Mouse (Mus musculus) kidney, embryonic 16.5 days (tissue): ENCODE measurements around the gene Stc2. TPM values are rescaled to one million over a fixed set of nuclear protein-coding genes. Genes with fewer than 3 reads are reported as not detected.
A peak's percentile ranks its signal among the peaks of the same experiment; 100 is the strongest.

Source experiments
- ATAC-seq: fragments of 200-750 bp; cut with Nextera tagmentation; 2 replicates; pipeline ENCODE4 v1.8.0; 2017; ENCODE audit warnings: moderate TSS enrichment; ENCODE audit not compliant: low FRiP score, low TSS enrichment
- H3K27ac ChIP-seq: fragments of 300-500 bp; sonication (generic); 2 replicates; pipeline ENCODE4 v1.5.1; 2014; ENCODE audit warnings: low read length
- H3K27me3 ChIP-seq: fragments of 300-500 bp; sonication (generic); 2 replicates; pipeline ENCODE4 v1.6.1; 2014; ENCODE audit warnings: low read length, control low read depth, mixed read lengths; ENCODE audit not compliant: insufficient read depth
- H3K36me3 ChIP-seq: fragments of 300-500 bp; sonication (generic); 2 replicates; pipeline ENCODE4 v1.6.1; 2014; ENCODE audit warnings: low read length, control low read depth, mixed read lengths; ENCODE audit not compliant: insufficient read depth
- H3K4me1 ChIP-seq: fragments of 300-500 bp; sonication (generic); 2 replicates; pipeline ENCODE4 v1.6.1; 2014; ENCODE audit warnings: low read length, control low read depth, mixed read lengths; ENCODE audit not compliant: insufficient read depth
- H3K4me2 ChIP-seq: fragments of 300-500 bp; sonication (generic); replicated peaks from 2 replicates; pipeline ENCODE4 v1.6.1; 2014; ENCODE audit warnings: low read depth, low read length
- H3K4me3 ChIP-seq: fragments of 300-500 bp; sonication (generic); 2 replicates; pipeline ENCODE4 v1.5.1; 2014; ENCODE audit warnings: mild to moderate bottlenecking, low read length
- H3K9ac ChIP-seq: fragments of 300-500 bp; sonication (generic); replicated peaks from 2 replicates; pipeline ENCODE4 v1.6.1; 2014; ENCODE audit warnings: low read length
- H3K9me3 ChIP-seq: fragments of 300-500 bp; sonication (generic); 2 replicates; pipeline ENCODE4 v1.6.1; 2016; ENCODE audit warnings: low read length, control low read depth
- WGBS: fragments of 180-500 bp; shearing (Covaris S2); extraction: QIAGEN DNeasy Blood & Tissue Kit; methylation state at CpG from one replicate; pipeline ENCODE4 v1.1.7; 2014; 5-methylcytosine and 5-hydroxymethylcytosine counted together
- polyA plus RNA-seq: library from polyadenylated mRNA; unstranded; fragments of >200 nt; fragmentation: Nextera tagmentation; extraction: Ambion mirVana; gene quantifications from 2 replicates; pipeline ENCODE4 v1.2.1, GENCODE M21; 2015

Stc2 gene
- polyA plus RNA-seq = 2.8 and 3.6 TPM in 2 replicates

DNA sequence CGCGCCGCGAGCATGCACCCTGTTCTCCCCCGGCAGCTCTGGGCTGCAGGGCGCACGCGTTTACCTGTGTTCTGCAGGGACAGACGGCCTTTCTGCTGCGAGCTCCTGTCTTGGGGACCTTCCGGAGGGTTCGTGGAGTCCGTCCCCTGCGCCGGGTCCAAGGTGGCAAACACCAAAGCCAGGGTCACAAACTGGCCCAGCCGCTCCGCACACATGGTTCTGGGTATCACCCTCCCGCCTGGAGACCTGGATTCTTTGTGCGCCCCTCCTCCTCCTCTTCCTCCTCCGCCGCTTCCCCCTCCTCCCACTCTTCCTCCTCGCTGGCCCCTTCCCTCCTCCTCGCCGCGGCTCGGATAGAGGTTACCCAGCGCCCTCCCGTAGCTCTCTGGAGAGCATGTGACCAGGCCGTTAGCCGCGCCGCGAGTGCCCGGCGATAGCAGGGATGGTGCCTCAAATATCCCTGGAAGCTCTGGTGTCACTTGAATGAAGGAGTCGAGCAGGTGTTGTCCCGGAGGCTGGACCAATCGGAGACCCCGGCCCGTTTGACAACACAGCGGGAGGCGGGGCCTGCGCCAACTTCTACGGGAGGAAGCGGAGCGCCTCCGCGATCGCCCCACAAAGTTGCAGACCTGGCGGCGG is at the start of gene Stc2:
Gene Stc2 (minus strand): TSS at position 427 of the 639 bp plus-strand sequence.
- H3K4me2 ChIP-seq = peak within 1 kb of the TSS; percentile 96
- H3K27me3 ChIP-seq = peaks cover 39% of the 10 kb centered on the region
- no peaks in the 10 kb centered on the region for H3K9me3 ChIP-seq
- no peaks in the 10 kb centered on the region for H3K36me3 ChIP-seq
- H3K27ac ChIP-seq = no peak within 1 kb of the TSS
- peaks cover 17% of the 10 kb centered on the region; the same call in 1 of the 2 replicates for H3K4me1 ChIP-seq
- H3K4me3 ChIP-seq = peak within 1 kb of the TSS; percentile 61
- under 1% methylated on average over 45 of the region's 51 CpGs for WGBS
- ATAC-seq = peak; percentile 86
- H3K9ac ChIP-seq = peak within 1 kb of the TSS; percentile 55

DNA sequence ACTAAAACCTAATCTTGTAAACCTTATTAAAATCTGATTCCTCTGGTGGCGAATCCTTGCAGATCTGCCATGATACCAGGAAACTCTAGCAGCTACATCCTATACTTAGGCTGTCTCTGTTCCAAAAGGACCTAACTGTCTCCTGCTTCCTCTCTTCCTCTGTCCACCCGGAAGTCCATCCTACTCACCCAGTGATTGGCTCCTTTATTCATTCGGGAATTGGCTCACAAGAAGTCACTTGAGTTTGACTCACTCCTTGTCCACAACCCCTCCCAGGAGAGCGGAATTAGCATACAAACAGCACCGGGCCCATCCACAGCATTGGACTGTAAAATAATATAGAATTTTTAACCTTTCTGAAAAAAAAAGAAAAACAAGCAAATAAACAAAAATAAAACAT is 47.2 kb upstream of the Stc2 start:
- H3K4me1 ChIP-seq = no peaks in the 10 kb centered on the region
- 80% methylated on average over 5 of the region's 5 CpGs for WGBS
- no peak overlapping the region for H3K27ac ChIP-seq
- H3K9ac ChIP-seq = no peak overlapping the region
- H3K4me3 ChIP-seq = no peak overlapping the region
- no peak for ATAC-seq
- H3K4me2 ChIP-seq = no peak overlapping the region
- H3K36me3 ChIP-seq = no peaks in the 10 kb centered on the region
- H3K9me3 ChIP-seq = no peaks in the 10 kb centered on the region
- no peaks in the 10 kb centered on the region for H3K27me3 ChIP-seq

DNA sequence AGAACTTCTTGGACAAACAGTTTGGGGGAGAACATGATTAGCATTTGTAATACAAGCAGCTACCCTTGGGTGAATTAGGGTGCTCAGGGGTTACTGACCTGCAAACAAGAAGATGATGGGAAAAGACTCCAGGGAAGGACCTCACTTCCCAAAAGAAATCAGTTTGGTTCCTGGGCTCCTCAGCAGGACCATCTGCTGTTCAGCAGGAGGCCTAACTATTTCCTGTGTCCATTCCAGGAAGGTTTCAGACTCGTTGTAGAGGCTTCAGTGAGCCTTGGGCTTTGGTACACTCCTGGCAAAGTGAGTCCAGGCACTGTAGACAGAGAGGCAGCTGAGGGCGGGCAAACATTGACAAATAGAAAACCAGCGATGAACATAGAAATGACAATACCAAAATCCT is 42.5 kb upstream of the Stc2 start:
- Histone ChIP-seq H3K4me3 (no peak overlapping the region), H3K27me3 (no peaks in the 10 kb centered on the region), H3K27ac (no peak overlapping the region), H3K9ac (no peak overlapping the region), H3K4me1 (no peaks in the 10 kb centered on the region), H3K36me3 (no peaks in the 10 kb centered on the region), H3K9me3 (no peaks in the 10 kb centered on the region), H3K4me2 (no peak overlapping the region)
- no peak for ATAC-seq
- 77% methylated on average over 3 of the region's 3 CpGs for WGBS

DNA sequence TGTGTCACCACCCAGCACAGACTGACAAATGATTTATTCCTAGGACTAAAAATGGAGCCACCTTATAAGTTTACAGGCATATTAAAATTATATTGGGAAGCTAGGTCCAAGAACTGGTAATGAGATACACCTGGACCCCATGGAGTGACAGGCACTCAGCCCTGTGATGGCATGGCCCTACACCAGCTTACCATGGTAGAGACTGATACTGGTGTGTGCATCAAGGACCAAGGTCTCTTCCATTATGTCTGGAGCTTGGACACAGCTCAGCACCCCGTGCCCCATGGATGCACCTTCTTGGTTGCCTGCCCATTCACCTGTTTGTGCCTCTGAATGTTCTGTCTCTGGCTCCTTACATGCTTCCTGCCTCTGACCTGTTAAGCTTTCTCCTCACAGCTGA is 36.9 kb upstream of the Stc2 start:
- Histone ChIP-seq H3K4me1 (no peaks in the 10 kb centered on the region), H3K4me2 (no peak overlapping the region), H3K9ac (no peak overlapping the region), H3K36me3 (no peaks in the 10 kb centered on the region), H3K27me3 (no peaks in the 10 kb centered on the region), H3K27ac (no peak overlapping the region), H3K4me3 (no peak overlapping the region), H3K9me3 (no peaks in the 10 kb centered on the region)
- ATAC-seq = no peak
- WGBS = 78% methylated on average over 1 of the region's 1 CpGs

DNA sequence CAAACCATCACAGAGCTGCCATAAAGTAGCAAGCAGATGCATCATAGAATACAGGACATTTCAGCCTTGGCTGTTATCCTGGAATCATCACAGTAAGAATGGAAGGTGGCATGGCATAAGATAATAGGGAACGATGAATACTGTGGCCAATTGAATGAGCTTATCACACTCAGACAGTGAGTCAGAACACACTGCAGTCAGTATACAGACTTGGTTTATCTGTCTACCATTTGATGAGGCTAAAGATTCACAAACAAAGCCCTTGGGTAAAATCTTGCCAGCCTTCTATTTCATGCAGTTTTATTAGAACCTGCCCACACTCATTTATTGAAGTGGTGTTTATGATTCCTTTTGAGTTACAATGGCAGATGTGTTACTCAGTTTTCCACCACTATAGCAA is 33.2 kb upstream of the Stc2 start:
- no peaks in the 10 kb centered on the region for H3K27me3 ChIP-seq
- no peak overlapping the region for H3K4me3 ChIP-seq
- H3K4me2 ChIP-seq = no peak overlapping the region
- no peak for ATAC-seq
- no peak overlapping the region for H3K27ac ChIP-seq
- H3K9me3 ChIP-seq = no peaks in the 10 kb centered on the region
- H3K36me3 ChIP-seq = no peaks in the 10 kb centered on the region
- H3K9ac ChIP-seq = no peak overlapping the region
- no peaks in the 10 kb centered on the region for H3K4me1 ChIP-seq
- 93% methylated on average over 1 of the region's 1 CpGs for WGBS

DNA sequence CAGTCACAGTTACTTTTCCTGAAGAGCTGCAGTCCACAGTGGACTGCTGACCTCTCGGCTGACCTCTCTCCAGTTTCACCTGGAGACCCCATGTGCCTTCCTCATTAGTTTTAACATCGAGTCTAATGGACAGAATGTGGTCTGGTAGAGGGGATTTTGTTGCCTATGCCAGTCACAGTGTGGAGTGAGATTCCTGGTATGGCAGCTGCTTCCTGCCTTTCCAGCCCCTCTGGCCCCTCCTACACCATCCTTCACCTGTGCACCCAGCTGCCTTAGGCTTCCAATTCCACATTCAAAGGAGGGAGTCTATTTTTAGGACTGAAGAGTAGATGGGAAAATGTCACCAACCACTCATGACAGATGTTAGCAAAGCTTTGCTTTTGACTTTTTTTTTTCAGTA is 28.7 kb upstream of the Stc2 start:
- H3K4me1 ChIP-seq = no peaks in the 10 kb centered on the region
- H3K27me3 ChIP-seq = no peaks in the 10 kb centered on the region
- no peaks in the 10 kb centered on the region for H3K9me3 ChIP-seq
- H3K27ac ChIP-seq = no peak overlapping the region
- no peaks in the 10 kb centered on the region for H3K36me3 ChIP-seq
- WGBS = 79% methylated on average over 2 of the region's 2 CpGs
- ATAC-seq = no peak
- no peak overlapping the region for H3K4me3 ChIP-seq
- H3K4me2 ChIP-seq = no peak overlapping the region
- no peak overlapping the region for H3K9ac ChIP-seq

DNA sequence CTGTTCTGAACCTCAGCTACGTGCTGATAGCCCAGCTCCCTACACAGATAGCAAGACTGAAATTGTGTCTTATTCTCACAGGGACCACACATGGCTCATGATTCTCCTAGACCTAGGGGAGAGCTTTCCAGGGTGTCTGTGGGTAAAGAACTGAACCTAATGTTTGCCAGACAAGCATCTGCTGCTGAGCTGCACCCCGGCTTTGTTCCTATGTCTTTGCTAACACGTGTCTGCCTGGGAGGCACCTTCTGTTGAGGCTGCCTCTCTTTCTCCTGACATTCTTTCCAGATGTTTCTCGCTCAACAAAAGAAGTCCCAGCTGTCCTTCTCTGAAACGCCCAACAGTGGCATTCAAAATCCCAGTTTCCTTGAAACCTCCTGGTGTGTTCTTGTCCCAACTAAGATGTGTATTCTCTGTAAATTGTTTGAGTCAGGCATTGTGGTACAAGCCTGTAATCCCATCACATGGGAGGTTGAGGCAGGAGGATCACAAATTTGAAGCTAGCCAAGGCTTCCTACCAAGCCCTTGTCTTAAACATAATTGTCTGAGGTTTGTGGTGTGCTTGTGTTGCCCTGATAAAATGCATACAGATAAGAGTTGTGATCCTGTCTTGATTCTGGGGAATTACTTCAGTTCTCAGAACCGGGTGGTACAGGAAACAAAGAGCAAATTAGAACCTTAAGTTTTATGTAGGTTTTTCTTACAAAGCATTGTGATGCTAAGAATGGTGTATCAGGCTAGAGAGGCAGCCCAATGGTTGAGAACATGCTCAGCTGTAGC is 27.0 kb upstream of the Stc2 start:
- Histone ChIP-seq H3K9me3 (no peaks in the 10 kb centered on the region), H3K9ac (no peak overlapping the region), H3K4me1 (no peaks in the 10 kb centered on the region), H3K36me3 (no peaks in the 10 kb centered on the region), H3K4me2 (no peak overlapping the region), H3K27me3 (no peaks in the 10 kb centered on the region), H3K4me3 (no peak overlapping the region), H3K27ac (no peak overlapping the region)
- WGBS = 73% methylated on average over 6 of the region's 6 CpGs
- ATAC-seq = no peak

DNA sequence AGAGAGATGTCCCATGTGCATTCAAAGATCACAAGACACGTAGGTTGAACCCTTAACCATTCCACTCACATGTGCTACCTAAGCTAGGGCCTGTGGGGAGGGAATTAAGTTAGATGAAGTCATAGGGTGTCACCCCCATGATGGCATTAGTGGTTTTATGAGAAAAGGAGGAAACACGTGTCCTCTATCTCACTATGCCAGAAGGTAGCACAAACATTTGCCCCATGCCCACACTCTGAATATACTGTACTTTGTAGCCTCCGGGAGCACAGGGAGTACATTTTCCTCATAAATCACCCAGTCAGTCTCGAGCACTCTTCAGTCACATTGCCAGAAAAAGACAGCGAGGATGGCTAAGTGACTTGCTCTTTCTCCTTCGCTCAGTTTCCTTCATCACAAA is 24.2 kb upstream of the Stc2 start:
- WGBS = 54% methylated on average over 6 of the region's 6 CpGs
- no peaks in the 10 kb centered on the region for H3K36me3 ChIP-seq
- H3K27ac ChIP-seq = no peak overlapping the region
- no peak overlapping the region for H3K4me3 ChIP-seq
- H3K9me3 ChIP-seq = no peaks in the 10 kb centered on the region
- H3K27me3 ChIP-seq = no peaks in the 10 kb centered on the region
- no peak for ATAC-seq
- H3K4me2 ChIP-seq = no peak overlapping the region
- no peak overlapping the region for H3K9ac ChIP-seq
- H3K4me1 ChIP-seq = no peaks in the 10 kb centered on the region

DNA sequence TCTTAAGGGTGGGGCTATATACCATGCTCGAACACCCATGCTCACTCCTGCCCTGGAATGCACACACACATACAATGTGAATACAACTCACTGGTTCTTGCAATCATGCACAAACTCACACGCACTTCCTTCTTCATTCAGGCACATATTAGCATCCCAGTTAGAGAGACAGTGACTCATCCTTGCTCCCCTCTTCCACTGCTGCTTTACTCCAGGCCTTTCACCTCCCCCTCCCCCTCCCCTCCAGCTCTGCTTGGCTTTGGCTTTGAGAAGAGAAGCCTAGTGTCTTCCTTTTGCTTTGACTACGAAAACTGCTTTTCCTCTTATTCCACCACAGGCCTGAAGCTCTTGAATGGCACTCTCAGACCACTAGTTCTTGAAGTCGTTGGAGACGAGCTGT is 22.5 kb upstream of the Stc2 start:
- no peaks in the 10 kb centered on the region for H3K27me3 ChIP-seq
- H3K9ac ChIP-seq = no peak overlapping the region
- WGBS = 79% methylated on average over 5 of the region's 5 CpGs
- no peaks in the 10 kb centered on the region for H3K9me3 ChIP-seq
- H3K4me3 ChIP-seq = no peak overlapping the region
- ATAC-seq = no peak
- no peaks in the 10 kb centered on the region for H3K4me1 ChIP-seq
- no peak overlapping the region for H3K27ac ChIP-seq
- no peak overlapping the region for H3K4me2 ChIP-seq
- no peaks in the 10 kb centered on the region for H3K36me3 ChIP-seq

DNA sequence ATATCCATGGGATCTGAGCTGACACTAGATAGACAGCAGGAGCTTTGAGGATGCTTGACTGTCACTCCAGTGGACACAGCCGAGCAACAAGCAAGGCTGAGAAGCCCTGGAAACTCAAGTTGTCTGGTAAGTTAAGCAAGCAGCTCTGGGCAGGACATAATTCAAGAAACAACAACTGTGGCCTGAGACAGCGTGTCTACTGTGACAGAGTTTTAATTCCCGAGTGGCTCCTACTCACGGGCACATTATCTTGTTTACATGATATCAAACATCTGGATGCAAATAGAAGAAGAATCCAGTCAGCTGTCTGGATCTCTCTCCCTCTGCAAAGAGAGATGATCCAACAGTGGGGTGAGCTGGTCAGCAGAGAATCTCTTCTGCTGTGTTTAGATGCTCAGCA is 19.0 kb upstream of the Stc2 start:
- Histone ChIP-seq H3K27ac (no peak overlapping the region), H3K9me3 (no peaks in the 10 kb centered on the region), H3K4me1 (peaks cover 8% of the 10 kb centered on the region; the same call in 1 of the 2 replicates), H3K4me3 (no peak overlapping the region), H3K9ac (no peak overlapping the region), H3K4me2 (no peak overlapping the region), H3K36me3 (no peaks in the 10 kb centered on the region), H3K27me3 (no peaks in the 10 kb centered on the region)
- ATAC-seq = no peak; the same call in 1 of the 2 replicates
- WGBS = 30% methylated on average over 4 of the region's 4 CpGs
